Mouse (Mus musculus) mesoderm, embryonic 11.5 days (tissue): ENCODE data around the gene Fblim1.

Experiments
- DNase-seq: peaks from one replicate; pipeline ENCODE4 v3.0.0-alpha.2; 2012; ENCODE audit warnings: low read depth, low spot score

Gene Fblim1

GRCm38 (mm10) chr4:141625774-141626550 is 20.1 kb upstream of the Fblim1 start:
- DNase-seq, result no peak

- no peak for DNase-seq
Observed at GRCm38 (mm10) chr4:141624983-141625773, 19.3 kb upstream of the Fblim1 start.

GRCm38 (mm10) chr4:141624134-141624533 is 18.2 kb upstream of the Fblim1 start:
- no peak for DNase-seq

- DNase-seq, result no peak
Observed at GRCm38 (mm10) chr4:141623666-141624065, 17.8 kb upstream of the Fblim1 start, which contains the start of gene Slc25a34. Slc25a34 (minus strand) TSS chr4:141623821.

GRCm38 (mm10) chr4:141623037-141623436 is 17.1 kb upstream of the Fblim1 start:
- no peak for DNase-seq

- DNase-seq, result no peak
Observed at GRCm38 (mm10) chr4:141622580-141622979, 16.7 kb upstream of the Fblim1 start.

- DNase-seq, result no peak
Observed at GRCm38 (mm10) chr4:141622091-141622490, 16.2 kb upstream of the Fblim1 start.

- DNase-seq, result no peak
Observed at GRCm38 (mm10) chr4:141621297-141621696, 15.4 kb upstream of the Fblim1 start.

- DNase-seq, result no peak
Observed at GRCm38 (mm10) chr4:141619299-141619883, 13.5 kb upstream of the Fblim1 start.

- DNase-seq, result peak; percentile 74
Observed at GRCm38 (mm10) chr4:141618565-141619243, 12.8 kb upstream of the Fblim1 start, which contains the start of gene Tmem82. Tmem82 (minus strand) TSS chr4:141618633.

- no peak for DNase-seq
Observed at GRCm38 (mm10) chr4:141617863-141618564, 12.1 kb upstream of the Fblim1 start.

GRCm38 (mm10) chr4:141617299-141617698 is 11.4 kb upstream of the Fblim1 start:
- DNase-seq, result peak; percentile 73

GRCm38 (mm10) chr4:141616811-141617210 is 10.9 kb upstream of the Fblim1 start:
- no peak for DNase-seq

- no peak for DNase-seq
Observed at GRCm38 (mm10) chr4:141614946-141615345, 9.1 kb upstream of the Fblim1 start.

GRCm38 (mm10) chr4:141609538-141609937 is 3.6 kb upstream of the Fblim1 start:
- DNase-seq, result no peak

GRCm38 (mm10) chr4:141605421-141605820 is 475 bp downstream of the Fblim1 start:
- no peak for DNase-seq

GRCm38 (mm10) chr4:141604493-141604892 is 1.4 kb downstream of the Fblim1 start:
- DNase-seq, result no peak

- DNase-seq, result no peak
Observed at GRCm38 (mm10) chr4:141603921-141604320, 2.0 kb downstream of the Fblim1 start.

- DNase-seq, result no peak
Observed at GRCm38 (mm10) chr4:141602523-141603223, 3.2 kb downstream of the Fblim1 start.

GRCm38 (mm10) chr4:141601148-141601862 is 4.6 kb downstream of the Fblim1 start:
- DNase-seq, result no peak
